Mouse (Mus musculus): ENCODE measurements at regions not wholly inside any gene's neighbourhood (a gene's known extent, or its start where the extent isn't known, plus 50 kb on each side); places are given as distances from the start of the nearest gene placed in this dataset.

GRCm38 (mm10) chr17:10054375-10054774 lies 265.3 kb downstream of the Qk start:
- no peak for TF ChIP-seq POLR2A (IDR thresholded peaks at IDR 0.05; ENCODE audit: insufficient read depth, low read length)
- H3K27me3 ChIP-seq (ENCODE audit: control insufficient read depth, insufficient read depth, low read length, poor library complexity, severe bottlenecking), result no peaks in the 10 kb centered on the region
- H3K4me1 ChIP-seq (ENCODE audit: control insufficient read depth, insufficient read depth, low read length), result peaks cover 1% of the 10 kb centered on the region
- H3K36me3 ChIP-seq (ENCODE audit: control insufficient read depth, insufficient read depth, low read length, poor library complexity, severe bottlenecking), result no peaks in the 10 kb centered on the region
- H3K4me3 ChIP-seq (ENCODE audit: low read depth, low read length), result no peak overlapping the region
- H3K9ac ChIP-seq (ENCODE audit: low read depth, poor library complexity, severe bottlenecking), result no peak overlapping the region
- no peak overlapping the region for H3K27ac ChIP-seq (ENCODE audit: insufficient read depth, low read length)
- no peaks in the 10 kb centered on the region for H3K9me3 ChIP-seq (replicated peaks; ENCODE audit: control insufficient read depth, insufficient read depth, low read length, poor library complexity, severe bottlenecking)

- H3K27me3 ChIP-seq (ENCODE audit: control insufficient read depth, insufficient read depth, low read length, poor library complexity, severe bottlenecking), result no peaks in the 10 kb centered on the region
- no peaks in the 10 kb centered on the region for H3K4me1 ChIP-seq (ENCODE audit: control insufficient read depth, insufficient read depth, low read length)
- peaks cover 8% of the 10 kb centered on the region; the same call in 1 of the 2 replicates for H3K9me3 ChIP-seq (replicated peaks; ENCODE audit: control insufficient read depth, insufficient read depth, low read length, poor library complexity, severe bottlenecking)
- H3K4me3 ChIP-seq (ENCODE audit: low read depth, low read length), result no peak overlapping the region
- no peak for TF ChIP-seq CTCF (IDR thresholded peaks at IDR 0.05; ENCODE audit: low read depth, low read length)
- TF ChIP-seq EP300 (IDR thresholded peaks at IDR 0.05; ENCODE audit: insufficient read depth, low read depth, low read length), result no peak
- no peak for TF ChIP-seq POLR2A (IDR thresholded peaks at IDR 0.05; ENCODE audit: insufficient read depth, low read length)
- no peaks in the 10 kb centered on the region for H3K36me3 ChIP-seq (ENCODE audit: control insufficient read depth, insufficient read depth, low read length, poor library complexity, severe bottlenecking)
- H3K27ac ChIP-seq (ENCODE audit: insufficient read depth, low read length), result no peak overlapping the region
- no peak overlapping the region for H3K9ac ChIP-seq (ENCODE audit: low read depth, poor library complexity, severe bottlenecking)
Measured at GRCm38 (mm10) chr17:10044336-10044735, 275.3 kb downstream of the Qk start.

- no peaks in the 10 kb centered on the region for H3K27me3 ChIP-seq (ENCODE audit: control insufficient read depth, insufficient read depth, low read length, poor library complexity, severe bottlenecking)
- no peaks in the 10 kb centered on the region for H3K4me1 ChIP-seq (ENCODE audit: control insufficient read depth, insufficient read depth, low read length)
- H3K4me3 ChIP-seq (ENCODE audit: low read depth, low read length), result no peak overlapping the region
- H3K36me3 ChIP-seq (ENCODE audit: control insufficient read depth, insufficient read depth, low read length, poor library complexity, severe bottlenecking), result no peaks in the 10 kb centered on the region
- no peak overlapping the region for H3K27ac ChIP-seq (ENCODE audit: insufficient read depth, low read length)
- H3K9me3 ChIP-seq (replicated peaks; ENCODE audit: control insufficient read depth, insufficient read depth, low read length, poor library complexity, severe bottlenecking), result peaks cover 15% of the 10 kb centered on the region
- TF ChIP-seq POLR2A (IDR thresholded peaks at IDR 0.05; ENCODE audit: insufficient read depth, low read length), result no peak
- TF ChIP-seq CTCF (IDR thresholded peaks at IDR 0.05; ENCODE audit: low read depth, low read length), result no peak
- no peak for TF ChIP-seq EP300 (IDR thresholded peaks at IDR 0.05; ENCODE audit: insufficient read depth, low read depth, low read length)
- H3K9ac ChIP-seq (ENCODE audit: low read depth, poor library complexity, severe bottlenecking), result no peak overlapping the region
Measured at GRCm38 (mm10) chr17:10042042-10042652, 277.5 kb downstream of the Qk start.

- no peak overlapping the region for H3K4me3 ChIP-seq (ENCODE audit: low read depth, low read length)
- no peaks in the 10 kb centered on the region for H3K36me3 ChIP-seq (ENCODE audit: control insufficient read depth, insufficient read depth, low read length, poor library complexity, severe bottlenecking)
- H3K9ac ChIP-seq (ENCODE audit: low read depth, poor library complexity, severe bottlenecking), result no peak overlapping the region
- H3K9me3 ChIP-seq (replicated peaks; ENCODE audit: control insufficient read depth, insufficient read depth, low read length, poor library complexity, severe bottlenecking), result peaks cover 15% of the 10 kb centered on the region
- TF ChIP-seq CTCF (IDR thresholded peaks at IDR 0.05; ENCODE audit: low read depth, low read length) (no peak), POLR2A (IDR thresholded peaks at IDR 0.05; ENCODE audit: insufficient read depth, low read length) (no peak), EP300 (IDR thresholded peaks at IDR 0.05; ENCODE audit: insufficient read depth, low read depth, low read length) (no peak)
- no peak overlapping the region for H3K27ac ChIP-seq (ENCODE audit: insufficient read depth, low read length)
- H3K27me3 ChIP-seq (ENCODE audit: control insufficient read depth, insufficient read depth, low read length, poor library complexity, severe bottlenecking), result no peaks in the 10 kb centered on the region
- H3K4me1 ChIP-seq (ENCODE audit: control insufficient read depth, insufficient read depth, low read length), result no peaks in the 10 kb centered on the region
Measured at GRCm38 (mm10) chr17:10040951-10041359, 278.7 kb downstream of the Qk start.

GRCm38 (mm10) chr17:10040375-10040774 lies 279.3 kb downstream of the Qk start:
- no peak overlapping the region for H3K4me3 ChIP-seq (ENCODE audit: low read depth, low read length)
- H3K36me3 ChIP-seq (ENCODE audit: control insufficient read depth, insufficient read depth, low read length, poor library complexity, severe bottlenecking), result no peaks in the 10 kb centered on the region
- no peak overlapping the region for H3K9ac ChIP-seq (ENCODE audit: low read depth, poor library complexity, severe bottlenecking)
- H3K27ac ChIP-seq (ENCODE audit: insufficient read depth, low read length), result no peak overlapping the region
- no peaks in the 10 kb centered on the region for H3K4me1 ChIP-seq (ENCODE audit: control insufficient read depth, insufficient read depth, low read length)
- TF ChIP-seq CTCF (IDR thresholded peaks at IDR 0.05; ENCODE audit: low read depth, low read length), result no peak
- TF ChIP-seq POLR2A (IDR thresholded peaks at IDR 0.05; ENCODE audit: insufficient read depth, low read length), result no peak
- no peak for TF ChIP-seq EP300 (IDR thresholded peaks at IDR 0.05; ENCODE audit: insufficient read depth, low read depth, low read length)
- H3K27me3 ChIP-seq (ENCODE audit: control insufficient read depth, insufficient read depth, low read length, poor library complexity, severe bottlenecking), result no peaks in the 10 kb centered on the region
- H3K9me3 ChIP-seq (replicated peaks; ENCODE audit: control insufficient read depth, insufficient read depth, low read length, poor library complexity, severe bottlenecking), result peaks cover 15% of the 10 kb centered on the region

- H3K4me1 ChIP-seq (ENCODE audit: control insufficient read depth, insufficient read depth, low read length), result no peaks in the 10 kb centered on the region
- no peaks in the 10 kb centered on the region for H3K27me3 ChIP-seq (ENCODE audit: control insufficient read depth, insufficient read depth, low read length, poor library complexity, severe bottlenecking)
- H3K27ac ChIP-seq (ENCODE audit: insufficient read depth, low read length), result no peak overlapping the region
- H3K4me3 ChIP-seq (ENCODE audit: low read depth, low read length), result no peak overlapping the region
- H3K9ac ChIP-seq (ENCODE audit: low read depth, poor library complexity, severe bottlenecking), result no peak overlapping the region
- TF ChIP-seq POLR2A (IDR thresholded peaks at IDR 0.05; ENCODE audit: insufficient read depth, low read length) (no peak), CTCF (IDR thresholded peaks at IDR 0.05; ENCODE audit: low read depth, low read length) (no peak), EP300 (IDR thresholded peaks at IDR 0.05; ENCODE audit: insufficient read depth, low read depth, low read length) (no peak)
- no peaks in the 10 kb centered on the region for H3K36me3 ChIP-seq (ENCODE audit: control insufficient read depth, insufficient read depth, low read length, poor library complexity, severe bottlenecking)
- H3K9me3 ChIP-seq (replicated peaks; ENCODE audit: control insufficient read depth, insufficient read depth, low read length, poor library complexity, severe bottlenecking), result peaks cover 15% of the 10 kb centered on the region
Measured at GRCm38 (mm10) chr17:10037799-10038445, 281.7 kb downstream of the Qk start.

All from ES-Bruce4 (cell line).